11 mouse cellular contexts compared by ENCODE assay signal in the genomic region with DNA sequence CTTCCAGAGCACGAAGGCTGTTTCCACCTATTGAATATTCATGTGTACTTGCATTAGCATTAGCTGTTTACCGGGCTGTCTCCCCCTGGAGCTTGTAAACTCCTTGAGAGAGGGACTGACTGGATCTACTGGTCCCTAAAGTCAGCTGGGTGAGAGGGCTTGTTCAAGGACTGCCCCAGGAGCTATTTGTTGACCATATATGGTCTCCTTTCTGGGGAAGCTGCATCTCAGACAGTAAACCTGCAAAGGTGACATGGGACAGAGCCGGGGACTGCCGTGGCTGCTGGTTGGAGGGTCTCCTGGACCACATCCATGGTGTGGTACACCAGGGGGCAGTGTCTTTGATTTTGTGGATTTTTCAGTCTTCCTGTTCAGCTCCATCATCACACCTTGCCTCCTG. TPM values are rescaled to one million over a fixed set of nuclear protein-coding genes. Genes with fewer than 3 reads are reported as not detected.
DNase-seq lines count a peak whose midpoint lies in the region; ATAC-seq and TF ChIP-seq lines count a peak whose summit lies in the region.
"Had no signal": no experiment of that assay in that cellular context is flagged by ENCODE, and none has a peak within 500 bp of the region (broad histone marks: within the 10 kb centered on the region; RNA-seq: fewer than 3 reads in every experiment).

No protein-coding gene starts in this region.

- no peaks in the 10 kb centered on the region for H3K27me3 ChIP-seq in heart, embryonic 13.5 days (replicated peaks)
- 0 out of 2 replicates have a peak, but pooled peaks cover 3% of the 10 kb centered on the region for H3K27me3 ChIP-seq in midbrain, embryonic 12.5 days
- H3K27me3 ChIP-seq in midbrain, postnatal 0 days (ENCODE audit: insufficient read depth, low read length) = no peaks in the 10 kb centered on the region
- H3K27me3 ChIP-seq in limb, embryonic 11.5 days (ENCODE audit: control insufficient read depth, insufficient read depth, low read length) = no peaks in the 10 kb centered on the region

- H3K4me2 ChIP-seq in heart, embryonic 13.5 days = peak overlapping the region; percentile 18; the same call in 1 of the 2 replicates
- peak overlapping the region; percentile 18; the same call in 1 of the 2 replicates for H3K4me2 ChIP-seq in midbrain, embryonic 12.5 days (replicated peaks)
- H3K4me2 ChIP-seq in midbrain, postnatal 0 days (ENCODE audit: low read depth, low read length, poor library complexity, severe bottlenecking) = no peak overlapping the region
- peak overlapping the region; percentile 43 for H3K4me2 ChIP-seq in limb, embryonic 11.5 days (ENCODE audit: low read depth, severe bottlenecking)

- H3K27ac ChIP-seq in heart, embryonic 13.5 days (replicated peaks) = peak overlapping the region; percentile 71
- peak overlapping the region; percentile 79 for H3K27ac ChIP-seq in midbrain, embryonic 12.5 days (replicated peaks)
- H3K27ac ChIP-seq in midbrain, postnatal 0 days (ENCODE audit: low read depth, low read length) = no peak overlapping the region
- peak overlapping the region; percentile 94 for H3K27ac ChIP-seq in limb, embryonic 11.5 days (replicated peaks; ENCODE audit: low read depth, low read length)

- intact Hi-C loops in heart, postnatal 36 days (cut with DNase I) = no loop called here
- intact Hi-C loops in left cerebral cortex, postnatal 25 days (cut with DNase I) = no loop called here

- peak overlapping the region; percentile 45; the same call in 1 of the 2 replicates for H3K9ac ChIP-seq in heart, embryonic 13.5 days
- H3K9ac ChIP-seq in midbrain, embryonic 12.5 days (replicated peaks) = no peak overlapping the region
- H3K9ac ChIP-seq in midbrain, postnatal 0 days (replicated peaks; ENCODE audit: low read length, poor library complexity, severe bottlenecking) = no peak overlapping the region
- H3K9ac ChIP-seq in limb, embryonic 11.5 days (ENCODE audit: low read length) = no peak overlapping the region

- no peaks in the 10 kb centered on the region for H3K9me3 ChIP-seq in heart, embryonic 13.5 days
- no peaks in the 10 kb centered on the region for H3K9me3 ChIP-seq in midbrain, embryonic 12.5 days
- no peaks in the 10 kb centered on the region for H3K9me3 ChIP-seq in midbrain, postnatal 0 days (ENCODE audit: low read length)
- no peaks in the 10 kb centered on the region for H3K9me3 ChIP-seq in limb, embryonic 11.5 days (ENCODE audit: control insufficient read depth, low read length)

- TF ChIP-seq CTCF in midbrain, postnatal 0 days (IDR thresholded peaks at IDR 0.05) = no peak

- peaks cover 49% of the 10 kb centered on the region for H3K4me1 ChIP-seq in heart, embryonic 13.5 days
- peaks cover 22% of the 10 kb centered on the region for H3K4me1 ChIP-seq in midbrain, embryonic 12.5 days
- H3K4me1 ChIP-seq in midbrain, postnatal 0 days (ENCODE audit: insufficient read depth, low read length) = no peaks in the 10 kb centered on the region
- H3K4me1 ChIP-seq in limb, embryonic 11.5 days (ENCODE audit: control insufficient read depth, insufficient read depth, low read length) = peaks cover 24% of the 10 kb centered on the region

- no peak for DNase-seq in heart, postnatal 36 days
- no peak for DNase-seq in midbrain, postnatal 0 days (ENCODE audit: low spot score)
- DNase-seq in limb, embryonic 11.5 days (ENCODE audit: low spot score) = peak; percentile 70
- no peak for DNase-seq in frontal cortex, postnatal 25 days (ENCODE audit: low spot score in 2 of 2)
- no peak for DNase-seq in lung, postnatal 25 days (ENCODE audit: low spot score)
- no peak for DNase-seq in left cerebral cortex, postnatal 25 days (ENCODE audit: low spot score in 2 of 2)
- DNase-seq: cerebellum, adult 9-10 months; gastrocnemius, postnatal 10 days; lung, postnatal 10 days had no signal

- WGBS in heart, embryonic 13.5 days = 15% methylated on average over 4 of the region's 4 CpGs
- WGBS in midbrain, embryonic 12.5 days = 23% methylated on average over 4 of the region's 4 CpGs
- 26% methylated on average over 4 of the region's 4 CpGs for WGBS in midbrain, postnatal 0 days
- 3% methylated on average over 4 of the region's 4 CpGs for WGBS in limb, embryonic 11.5 days

- H3K36me3 ChIP-seq in heart, embryonic 13.5 days = no peaks in the 10 kb centered on the region
- no peaks in the 10 kb centered on the region for H3K36me3 ChIP-seq in midbrain, embryonic 12.5 days
- H3K36me3 ChIP-seq in midbrain, postnatal 0 days (ENCODE audit: insufficient read depth, low read length) = no peaks in the 10 kb centered on the region
- no peaks in the 10 kb centered on the region for H3K36me3 ChIP-seq in limb, embryonic 11.5 days (ENCODE audit: control insufficient read depth, insufficient read depth, low read length)

- ATAC-seq in heart, embryonic 13.5 days (ENCODE audit: extremely low read depth, insufficient number of reproducible peaks, low FRiP score, low TSS enrichment) = no peak
- no peak for ATAC-seq in midbrain, embryonic 12.5 days (ENCODE audit: low FRiP score, low read depth)
- ATAC-seq in midbrain, postnatal 0 days (ENCODE audit: low FRiP score) = no peak
- no peak for ATAC-seq in limb, embryonic 11.5 days (ENCODE audit: insufficient number of reproducible peaks, low FRiP score, low TSS enrichment, low read depth)

- no peak overlapping the region for H3K4me3 ChIP-seq in heart, embryonic 13.5 days
- no peak overlapping the region for H3K4me3 ChIP-seq in midbrain, embryonic 12.5 days
- no peak overlapping the region for H3K4me3 ChIP-seq in midbrain, postnatal 0 days (ENCODE audit: low read depth, low read length)
- H3K4me3 ChIP-seq in limb, embryonic 11.5 days (ENCODE audit: low read depth, low read length) = no peak overlapping the region

RNA-seq across cellular contexts. Expression of a gene that starts 5.1 kb away (rescaled TPM):
- 57.1 and 60.2 TPM in 2 replicates for polyA plus RNA-seq in heart, embryonic 13.5 days (2015; fragmentation: Nextera tagmentation; extraction: Ambion mirVana)
- total RNA-seq in heart, postnatal 36 days (2021) = 10 to 100 TPM; 30.6 to 30.7 TPM
- 79.9 and 85.5 TPM in 2 replicates for polyA plus RNA-seq in midbrain, embryonic 12.5 days (2016; fragmentation: Nextera tagmentation; extraction: Ambion mirVana)
- total RNA-seq in midbrain, postnatal 0 days (2014; rRNA removed) = 129 and 130 TPM in 2 replicates
- polyA plus RNA-seq in midbrain, postnatal 0 days (2015; fragmentation: Nextera tagmentation; extraction: Ambion mirVana) = 138 and 143 TPM in 2 replicates
- 81.5 and 86.4 TPM in 2 replicates for polyA plus RNA-seq in limb, embryonic 11.5 days (2014; fragmentation: Nextera tagmentation; extraction: Ambion mirVana)
- total RNA-seq in left cerebral cortex, postnatal 25 days (2021) = 10 to 100 TPM; 87.4 to 92.5 TPM

RNA-seq across cellular contexts. Expression of a gene that starts 19.7 kb away (rescaled TPM):
- 0.32 and 0.78 TPM in 2 replicates for polyA plus RNA-seq in heart, embryonic 13.5 days (2015; fragmentation: Nextera tagmentation; extraction: Ambion mirVana)
- total RNA-seq in heart, postnatal 36 days (2021) = 1 to 10 TPM in 1 of 2 experiments, under 1 TPM in 1; 0.50 to 1.5 TPM
- 1.3 and 1.8 TPM in 2 replicates for polyA plus RNA-seq in midbrain, embryonic 12.5 days (2016; fragmentation: Nextera tagmentation; extraction: Ambion mirVana)
- 1.6 TPM in 1 of 2 replicates, not detected in the other for total RNA-seq in midbrain, postnatal 0 days (2014; rRNA removed)
- 0.21 and 0.26 TPM in 2 replicates for polyA plus RNA-seq in midbrain, postnatal 0 days (2015; fragmentation: Nextera tagmentation; extraction: Ambion mirVana)
- polyA plus RNA-seq in limb, embryonic 11.5 days (2014; fragmentation: Nextera tagmentation; extraction: Ambion mirVana) = 1.4 and 1.5 TPM in 2 replicates
- total RNA-seq in left cerebral cortex, postnatal 25 days (2021) = 1 to 10 TPM in 1 of 2 experiments, under 1 TPM in 1; 0.98 to 1.2 TPM

RNA-seq across cellular contexts. Expression of a gene that starts 42.0 kb away (rescaled TPM):
- polyA plus RNA-seq in heart, embryonic 13.5 days (2015; fragmentation: Nextera tagmentation; extraction: Ambion mirVana) = 2.3 and 2.6 TPM in 2 replicates
- total RNA-seq in heart, postnatal 36 days (2021) = 10 to 100 TPM; 15.5 to 20.1 TPM
- polyA plus RNA-seq in midbrain, embryonic 12.5 days (2016; fragmentation: Nextera tagmentation; extraction: Ambion mirVana) = 1.9 and 2.8 TPM in 2 replicates
- 7.6 and 8.3 TPM in 2 replicates for total RNA-seq in midbrain, postnatal 0 days (2014; rRNA removed)
- polyA plus RNA-seq in midbrain, postnatal 0 days (2015; fragmentation: Nextera tagmentation; extraction: Ambion mirVana) = 2.8 and 4.1 TPM in 2 replicates
- polyA plus RNA-seq in limb, embryonic 11.5 days (2014; fragmentation: Nextera tagmentation; extraction: Ambion mirVana) = 0.98 and 1.7 TPM in 2 replicates
- total RNA-seq in left cerebral cortex, postnatal 25 days (2021) = 1 to 10 TPM; 4.7 to 5.3 TPM
